Mouse (Mus musculus): Measurements from ENCODE around the gene Adck1.
"Not testable (repeated sequence)": the region's sequence is repeated elsewhere in the genome, so short reads cannot be mapped to it uniquely, and the experiment has no call there.

Gene Adck1

DNA sequence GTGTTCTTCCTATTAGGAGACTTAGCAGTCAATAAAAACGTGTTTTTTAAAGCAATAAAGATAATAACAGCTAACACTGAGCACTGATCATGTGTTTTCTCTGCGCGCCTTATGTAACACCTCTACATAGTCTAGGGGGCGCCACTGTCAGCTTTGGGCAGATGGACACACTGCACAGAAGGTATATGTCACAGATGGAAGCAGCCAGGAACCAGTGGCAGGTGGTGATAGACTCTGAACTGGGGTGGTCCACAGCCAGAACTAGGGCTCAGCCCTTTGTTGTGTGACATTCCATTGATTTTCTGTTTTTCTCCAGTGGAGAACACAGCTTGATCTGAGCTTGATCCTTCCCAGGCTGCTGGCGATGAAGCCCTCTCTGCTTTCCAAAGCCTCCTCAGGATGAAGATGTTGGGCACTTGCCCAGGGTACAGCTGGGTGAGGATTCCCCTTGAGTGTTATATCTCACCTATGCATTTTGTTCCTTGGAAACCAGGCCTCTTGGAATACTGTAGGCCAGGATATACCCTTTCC is 107.6 kb downstream of the Adck1 start:
- intact Hi-C loops (cut with DNase I): no loop called here

DNA sequence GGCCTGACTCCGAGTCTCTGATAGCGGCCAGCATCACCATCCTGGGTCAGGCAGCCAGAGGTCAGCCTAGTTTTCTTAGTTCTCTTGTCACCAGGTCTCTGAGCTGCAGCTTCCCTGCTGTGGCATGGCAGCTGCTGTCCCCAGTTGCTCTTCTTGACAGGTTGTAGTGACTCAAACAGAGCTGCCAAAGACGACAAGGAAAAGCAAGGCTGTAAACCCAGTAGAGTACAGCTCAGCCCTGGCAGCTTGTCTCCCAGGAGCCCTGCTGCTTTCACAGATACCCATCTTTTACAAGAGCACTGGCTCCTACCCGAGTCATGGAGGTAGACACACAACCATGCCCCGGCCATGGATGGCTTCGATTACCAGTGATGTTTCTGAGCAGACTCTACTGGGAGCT is 108.3 kb downstream of the Adck1 start:
- intact Hi-C loops (cut with DNase I): no loop called here

DNA sequence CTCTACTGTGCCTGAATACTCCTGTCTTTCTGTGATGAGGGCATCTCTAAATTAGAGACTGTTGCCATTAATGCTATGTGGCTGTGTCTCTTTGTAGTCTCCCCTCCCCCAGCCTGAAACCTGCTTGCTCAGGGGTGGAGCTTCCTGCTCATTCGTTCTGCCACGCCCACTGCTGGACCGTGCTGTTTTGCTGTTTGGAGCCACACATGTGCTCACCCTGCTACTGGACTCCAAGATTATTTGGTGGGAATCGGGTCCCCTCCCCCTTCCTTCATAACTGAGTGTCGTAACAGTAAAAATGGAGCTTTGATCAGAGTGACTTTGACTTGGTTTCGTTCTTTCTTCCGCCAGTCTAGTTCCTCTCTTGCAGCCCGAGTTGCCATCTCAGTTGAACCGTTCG is 111.5 kb downstream of the Adck1 start:
- intact Hi-C loops (cut with DNase I): not testable (repeated sequence)

DNA sequence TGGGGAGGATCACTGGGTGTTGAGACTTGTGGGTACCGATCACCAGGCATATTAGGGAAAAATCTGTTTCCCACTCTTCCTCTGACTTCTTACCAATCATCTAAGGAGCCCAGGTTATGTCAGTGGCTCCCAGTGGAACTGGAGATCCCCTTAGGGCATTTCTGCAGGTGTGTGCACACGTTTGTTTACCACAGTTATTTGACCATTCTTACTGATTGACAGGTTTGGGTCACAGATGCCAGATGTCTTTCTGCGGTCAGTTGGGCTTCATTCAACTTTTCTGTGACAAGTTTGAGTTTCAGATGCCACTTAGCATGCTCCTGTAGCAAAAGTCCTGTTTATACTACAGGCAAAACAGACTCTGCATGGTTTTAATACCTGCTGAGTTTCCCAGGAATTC is 112.5 kb downstream of the Adck1 start:
- intact Hi-C loops (cut with DNase I): no loop called here

DNA sequence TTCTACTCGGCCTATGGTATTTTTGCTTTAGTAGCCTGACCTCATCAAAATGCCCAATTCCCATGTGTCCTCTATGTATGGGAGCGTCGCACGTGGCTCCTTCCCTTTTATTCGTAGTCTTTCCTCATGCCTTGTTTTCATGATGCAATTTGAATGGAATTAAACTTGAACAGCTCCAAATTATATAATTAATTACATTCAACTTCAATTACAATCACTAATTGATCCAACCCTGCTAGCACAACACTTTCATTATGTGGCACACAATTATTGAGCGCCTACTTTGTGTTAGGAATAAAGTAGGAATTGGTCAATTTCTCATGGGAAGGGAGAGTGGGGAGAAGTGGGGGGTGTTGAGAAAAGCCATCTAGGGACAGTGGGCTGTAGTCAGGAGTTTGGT is 113.4 kb downstream of the Adck1 start:
- intact Hi-C loops (cut with DNase I): no loop called here

DNA sequence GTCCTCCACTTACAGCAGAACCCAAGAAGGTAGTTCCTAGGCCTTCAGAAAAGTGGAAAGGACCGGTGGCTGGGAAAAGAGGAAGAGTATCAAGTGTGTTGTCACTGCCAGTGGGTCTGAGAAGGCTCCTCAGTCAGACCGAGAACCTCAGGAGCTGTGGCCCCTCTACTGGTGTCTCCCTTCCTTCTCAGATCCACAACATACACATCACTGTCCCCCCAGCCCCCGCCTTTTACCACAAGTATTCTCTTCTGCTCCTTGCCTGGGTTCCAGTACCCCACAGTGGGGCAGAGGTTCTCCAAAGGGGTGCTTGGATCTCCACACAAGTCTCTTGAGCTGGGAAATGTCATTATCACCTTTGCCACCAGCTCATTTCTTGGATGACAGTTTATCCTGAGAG is 115.5 kb downstream of the Adck1 start:
- intact Hi-C loops (cut with DNase I): no loop called here

DNA sequence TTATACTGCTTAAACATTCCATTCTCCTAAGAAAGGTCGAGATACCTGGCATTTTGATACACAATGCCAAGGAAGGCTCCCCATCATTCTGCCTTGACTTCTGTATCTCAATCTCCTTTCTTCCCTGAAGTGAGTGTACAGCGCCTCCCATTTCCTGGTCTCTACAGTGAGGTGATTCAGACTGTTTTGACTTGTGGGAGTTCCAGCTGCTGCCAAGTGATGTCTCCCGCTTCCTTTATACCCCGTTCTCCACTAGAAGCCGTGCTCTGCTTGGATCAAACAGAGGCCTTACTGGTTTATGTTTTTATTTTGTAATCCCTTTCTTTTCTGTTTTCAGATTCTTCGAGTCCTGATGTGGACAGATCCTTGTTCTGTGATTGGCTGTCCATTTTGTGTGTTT is 116.3 kb downstream of the Adck1 start:
- intact Hi-C loops (cut with DNase I): no loop called here

DNA sequence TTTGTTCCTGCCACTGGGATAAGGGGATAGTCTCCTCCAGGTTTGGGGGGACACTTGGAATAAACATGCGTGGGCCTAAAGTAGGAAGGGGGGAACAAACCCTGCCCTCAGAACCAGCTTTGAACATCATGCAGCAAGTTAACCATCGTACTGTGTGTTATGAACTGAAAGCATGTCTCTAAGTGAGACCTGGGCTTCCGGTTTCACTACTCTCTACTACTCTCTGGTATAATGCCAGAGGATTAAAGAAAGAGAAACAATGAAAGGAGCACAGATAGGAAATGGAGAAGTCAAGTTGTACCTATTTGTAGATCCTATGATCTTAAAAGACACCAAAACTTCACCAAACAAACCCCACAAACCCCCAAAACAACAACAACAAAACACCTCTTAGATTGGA is 121.3 kb downstream of the Adck1 start:
- intact Hi-C loops (cut with DNase I): no loop called here

DNA sequence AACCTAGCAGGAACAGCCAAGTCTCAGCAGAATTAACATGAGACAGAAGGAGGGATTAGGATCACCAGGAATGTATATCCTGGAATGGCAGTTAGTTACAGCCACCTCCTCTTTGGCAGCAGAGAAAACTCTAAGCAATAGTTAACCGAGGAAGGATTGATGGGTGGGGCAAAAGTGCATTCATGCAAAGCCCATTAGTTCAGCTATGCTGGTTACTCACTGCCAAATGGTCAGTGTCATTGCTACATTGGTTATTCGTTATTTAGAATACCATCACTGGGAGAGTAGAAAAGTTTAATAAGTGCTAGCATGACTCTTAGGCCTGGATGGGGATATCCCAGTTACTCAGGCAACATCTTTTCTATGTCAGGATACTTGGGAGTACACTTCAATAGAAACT is 130.5 kb downstream of the Adck1 start:
- intact Hi-C loops (cut with DNase I): no loop called here
